Mouse (Mus musculus): ENCODE data around the gene Nelfcd.
A peak's percentile ranks its signal among the peaks of the same experiment; 100 is the strongest.

Nelfcd gene

GRCm38 (mm10) chr2:174415731-174416310 is at the start of gene Nelfcd:
Nelfcd (plus strand) TSS chr2:174415804.
- DNase-seq (ENCODE audit: low spot score), result peak; percentile 100

- DNase-seq (ENCODE audit: low spot score), result no peak
Observed at GRCm38 (mm10) chr2:174366571-174366970, 49.0 kb upstream of the Nelfcd start.

DNA sequence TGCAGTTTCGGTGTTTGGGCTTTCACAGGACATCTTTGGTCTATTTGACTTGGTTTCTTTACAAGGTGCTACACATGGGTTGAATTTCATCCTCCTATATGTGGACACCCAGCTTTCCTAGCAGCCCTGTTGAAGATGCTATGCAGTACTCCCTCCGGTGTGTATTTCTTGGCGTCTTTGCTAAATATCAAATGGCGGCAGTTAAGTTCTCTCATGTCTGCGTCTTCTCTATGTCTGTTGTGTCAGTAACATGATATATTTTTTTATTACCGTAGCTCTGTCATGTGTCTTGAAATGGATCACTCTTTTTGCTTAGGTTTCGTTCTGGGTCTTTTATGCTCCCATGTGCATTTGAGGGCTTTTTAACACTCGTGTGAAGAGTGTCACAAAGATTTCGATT is 34.6 kb upstream of the Nelfcd start:
- no peak for DNase-seq (ENCODE audit: low spot score)

DNA sequence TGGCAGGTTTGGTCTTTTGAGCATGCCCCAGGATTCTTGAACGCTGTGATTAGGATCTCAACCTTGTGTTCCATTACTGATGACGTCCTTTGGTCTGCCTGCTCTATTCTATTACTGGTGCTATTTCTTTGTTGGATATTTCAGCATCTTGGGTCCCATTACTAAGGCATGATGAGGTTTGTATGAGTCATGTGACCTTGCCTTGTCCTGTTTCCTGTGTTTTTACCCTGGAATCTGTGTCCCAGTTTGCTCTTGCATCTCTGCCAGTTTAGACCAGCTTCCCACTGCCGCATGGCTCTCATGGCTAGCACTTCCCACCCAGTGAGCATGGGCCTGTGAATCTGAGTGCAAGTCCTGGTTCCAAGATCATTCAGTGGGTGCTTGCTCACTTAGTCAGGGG is 23.7 kb upstream of the Nelfcd start:
- no peak for DNase-seq (ENCODE audit: low spot score)

DNA sequence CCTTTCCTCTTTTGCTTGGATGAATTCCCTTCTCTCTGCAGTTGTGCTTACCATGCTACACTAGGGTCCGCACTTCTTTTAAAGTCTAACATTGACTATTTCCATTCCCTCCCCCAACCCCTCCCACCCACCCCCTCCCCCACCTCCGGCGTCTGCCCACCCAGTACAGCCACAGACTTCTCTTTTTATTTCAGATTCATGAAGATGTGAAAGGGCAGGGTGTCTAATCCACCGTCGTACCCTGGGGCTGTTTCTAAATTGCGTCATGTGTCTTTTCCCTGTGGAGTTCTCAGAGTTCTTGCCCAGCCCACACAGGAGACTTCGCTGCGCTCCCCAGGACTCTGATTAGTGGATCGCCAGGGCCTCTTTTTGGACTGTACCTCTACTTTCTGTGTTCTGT is 23.1 kb upstream of the Nelfcd start:
- no peak for DNase-seq (ENCODE audit: low spot score)

DNA sequence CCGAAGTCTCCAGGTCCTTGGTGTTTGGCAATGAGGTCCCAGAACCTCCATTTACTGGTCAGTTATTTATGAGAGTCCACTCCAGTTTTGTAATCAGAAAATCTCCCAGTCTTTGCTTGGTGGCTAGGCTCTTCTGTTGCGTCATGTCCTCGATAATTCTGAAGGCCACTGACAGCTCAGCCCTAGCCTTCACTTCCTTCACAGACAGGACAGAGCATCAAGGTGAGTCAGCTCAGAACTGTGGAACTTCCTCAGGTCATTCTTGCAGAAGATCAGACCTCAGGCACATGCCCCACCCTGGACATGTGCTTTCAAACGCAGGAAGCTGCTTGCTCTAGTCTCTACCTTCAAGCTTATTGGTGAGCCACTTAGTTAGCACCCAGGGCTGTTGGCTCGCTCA is 22.2 kb upstream of the Nelfcd start:
- no peak for DNase-seq (ENCODE audit: low spot score)

- DNase-seq (ENCODE audit: low spot score), result no peak
Observed at GRCm38 (mm10) chr2:174396643-174397042, 19.0 kb upstream of the Nelfcd start.

GRCm38 (mm10) chr2:174397065-174397464 is 18.5 kb upstream of the Nelfcd start:
- no peak for DNase-seq (ENCODE audit: low spot score)

DNA sequence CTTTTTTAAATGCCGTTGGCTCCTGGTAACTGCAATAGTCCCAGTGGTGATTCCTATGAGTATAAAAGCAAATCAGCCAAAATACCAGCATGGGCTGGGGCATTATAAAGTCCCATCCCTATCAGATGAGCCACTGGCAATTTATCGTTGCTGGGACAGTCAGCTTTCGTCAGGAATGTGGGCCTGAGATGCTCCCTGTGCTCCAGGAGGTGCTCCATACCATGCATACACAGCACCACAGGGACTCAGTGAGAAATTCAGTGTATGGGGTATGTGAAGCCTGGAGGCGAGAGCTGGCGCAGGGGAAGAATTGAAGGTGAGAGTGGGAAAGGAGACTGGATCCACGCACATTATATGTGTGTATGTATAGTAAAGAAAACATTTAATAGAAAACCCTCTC is 17.7 kb upstream of the Nelfcd start:
- no peak for DNase-seq (ENCODE audit: low spot score)

- DNase-seq (ENCODE audit: low spot score), result no peak
Observed at GRCm38 (mm10) chr2:174400396-174400795, 15.2 kb upstream of the Nelfcd start.

- DNase-seq (ENCODE audit: low spot score), result no peak
Observed at GRCm38 (mm10) chr2:174410222-174410621, 5.4 kb upstream of the Nelfcd start.

- no peak for DNase-seq (ENCODE audit: low spot score)
Observed at GRCm38 (mm10) chr2:174413127-174413526, 2.5 kb upstream of the Nelfcd start.

- DNase-seq (ENCODE audit: low spot score), result no peak
Observed at GRCm38 (mm10) chr2:174415001-174415730, 438 bp upstream of the Nelfcd start.

GRCm38 (mm10) chr2:174421107-174421506 is 5.5 kb downstream of the Nelfcd start:
- no peak for DNase-seq (ENCODE audit: low spot score)

DNA sequence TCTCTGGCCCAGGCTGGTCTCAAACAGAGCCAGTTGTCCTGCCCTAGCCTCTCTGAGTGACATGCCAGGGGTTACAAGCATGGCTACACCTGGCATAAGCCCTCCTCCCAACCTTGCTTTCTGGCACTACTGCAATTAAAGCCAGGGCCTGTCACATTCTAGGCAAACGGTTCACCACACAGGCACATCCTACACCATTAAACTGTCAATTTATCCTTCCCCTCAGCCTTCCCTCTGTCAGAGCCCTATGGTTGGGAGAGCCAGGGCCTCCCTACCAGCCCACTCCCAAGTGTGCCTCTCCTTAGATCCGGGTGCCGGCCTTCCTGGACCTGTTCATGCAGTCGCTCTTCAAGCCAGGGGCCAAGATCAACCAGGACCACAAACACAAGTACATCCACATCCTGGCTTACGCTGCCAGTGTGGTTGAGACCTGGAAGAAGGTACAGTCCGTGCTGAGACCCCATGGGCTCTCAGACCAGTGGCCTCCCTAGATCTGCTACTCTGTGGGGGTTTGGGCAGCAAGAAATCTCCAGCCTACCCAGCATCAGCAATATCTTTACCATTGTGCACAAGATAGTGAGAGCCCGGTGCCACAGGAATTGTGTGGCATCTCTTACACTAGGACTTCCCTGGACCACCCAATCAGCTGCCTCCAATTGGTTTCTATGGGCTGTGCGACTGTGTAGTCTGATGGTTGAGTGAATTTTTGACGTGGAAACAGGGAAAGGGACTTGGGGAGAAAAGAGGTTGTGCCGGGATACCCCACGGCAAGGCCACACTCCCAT is 8.9 kb downstream of the Nelfcd start:
- DNase-seq (ENCODE audit: low spot score), result no peak

DNA sequence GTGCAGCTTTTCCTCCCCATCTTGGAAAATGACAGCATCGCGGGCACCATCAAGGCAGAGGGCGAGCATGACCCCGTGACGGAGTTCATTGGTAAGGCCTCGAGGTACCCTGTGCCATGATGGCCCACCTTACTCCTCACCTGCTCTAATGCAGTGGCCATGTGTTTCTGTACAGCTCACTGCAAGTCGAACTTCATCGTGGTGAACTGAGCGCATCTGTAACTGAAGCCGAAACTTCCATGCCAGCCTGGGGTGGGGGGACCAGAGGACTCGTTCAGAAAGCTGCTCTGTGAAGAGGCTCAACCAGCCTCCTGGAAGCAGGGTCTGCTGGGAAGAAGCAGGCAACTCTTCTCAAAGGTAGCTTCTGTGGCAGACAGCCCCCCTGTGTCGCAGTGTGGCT is 11.3 kb downstream of the Nelfcd start:
- no peak for DNase-seq (ENCODE audit: low spot score)

GRCm38 (mm10) chr2:174428076-174428835 is 12.7 kb downstream of the Nelfcd start:
- DNase-seq (ENCODE audit: low spot score), result no peak

DNA sequence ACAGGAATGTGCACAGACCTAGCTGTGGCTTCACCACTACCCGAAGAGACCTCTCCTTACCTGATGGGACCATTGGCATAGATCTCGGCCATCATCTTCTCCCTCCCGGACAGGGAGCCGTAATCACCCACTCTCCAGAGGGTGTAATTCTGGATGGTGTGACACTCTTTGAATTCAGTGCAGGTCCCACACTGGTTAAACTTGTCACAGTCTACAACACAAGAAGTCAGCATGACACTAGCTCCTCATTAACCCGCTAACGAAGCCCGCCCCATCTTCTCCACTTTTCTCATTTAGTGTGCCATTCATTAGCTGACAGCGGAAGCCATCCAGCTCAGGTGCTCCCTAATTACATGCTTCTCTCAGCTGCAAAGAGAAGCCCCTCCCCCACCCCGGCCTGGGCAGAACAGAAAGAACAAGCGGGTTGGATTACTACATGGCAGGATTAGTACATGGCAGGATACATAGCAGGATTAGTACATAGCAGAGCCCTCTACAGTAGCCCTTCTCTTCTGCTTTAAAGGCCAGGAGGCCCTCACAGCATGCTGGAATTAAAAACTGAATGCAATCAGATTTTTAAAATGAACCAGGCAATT is 13.5 kb downstream of the Nelfcd start:
- DNase-seq (ENCODE audit: low spot score), result no peak

- no peak for DNase-seq (ENCODE audit: low spot score)
Observed at GRCm38 (mm10) chr2:174434943-174435342, 19.3 kb downstream of the Nelfcd start.

DNA sequence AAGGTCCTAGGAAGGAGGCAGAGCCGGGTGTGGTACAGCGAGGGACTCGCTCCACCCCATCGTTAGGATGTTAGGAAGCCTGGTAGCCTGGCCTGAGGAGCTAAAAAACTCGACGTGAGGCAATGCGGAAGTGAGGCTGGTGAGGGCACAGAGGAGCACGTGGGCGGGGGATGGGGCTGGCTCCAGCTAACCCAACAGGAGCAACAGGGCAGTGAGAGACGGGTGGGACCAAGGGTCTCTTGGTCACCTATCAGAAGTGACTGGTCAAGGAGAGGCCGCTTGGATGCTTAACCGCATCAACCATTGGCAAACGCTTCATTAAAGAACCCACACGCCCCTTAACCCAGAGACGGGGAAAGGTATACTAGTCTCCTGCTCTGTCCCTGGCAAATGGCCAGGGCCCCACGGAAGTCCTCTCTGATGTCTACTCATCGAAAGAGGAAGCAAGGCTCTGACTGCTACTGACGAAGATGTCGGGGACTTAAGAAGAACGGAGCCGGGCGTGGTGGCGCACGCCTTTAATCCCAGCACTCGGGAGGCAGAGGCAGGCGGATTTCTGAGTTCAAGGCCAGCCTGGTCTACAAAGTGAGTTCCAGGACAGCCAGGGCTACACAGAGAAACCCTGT is 20.6 kb downstream of the Nelfcd start:
- no peak for DNase-seq (ENCODE audit: low spot score)

DNA sequence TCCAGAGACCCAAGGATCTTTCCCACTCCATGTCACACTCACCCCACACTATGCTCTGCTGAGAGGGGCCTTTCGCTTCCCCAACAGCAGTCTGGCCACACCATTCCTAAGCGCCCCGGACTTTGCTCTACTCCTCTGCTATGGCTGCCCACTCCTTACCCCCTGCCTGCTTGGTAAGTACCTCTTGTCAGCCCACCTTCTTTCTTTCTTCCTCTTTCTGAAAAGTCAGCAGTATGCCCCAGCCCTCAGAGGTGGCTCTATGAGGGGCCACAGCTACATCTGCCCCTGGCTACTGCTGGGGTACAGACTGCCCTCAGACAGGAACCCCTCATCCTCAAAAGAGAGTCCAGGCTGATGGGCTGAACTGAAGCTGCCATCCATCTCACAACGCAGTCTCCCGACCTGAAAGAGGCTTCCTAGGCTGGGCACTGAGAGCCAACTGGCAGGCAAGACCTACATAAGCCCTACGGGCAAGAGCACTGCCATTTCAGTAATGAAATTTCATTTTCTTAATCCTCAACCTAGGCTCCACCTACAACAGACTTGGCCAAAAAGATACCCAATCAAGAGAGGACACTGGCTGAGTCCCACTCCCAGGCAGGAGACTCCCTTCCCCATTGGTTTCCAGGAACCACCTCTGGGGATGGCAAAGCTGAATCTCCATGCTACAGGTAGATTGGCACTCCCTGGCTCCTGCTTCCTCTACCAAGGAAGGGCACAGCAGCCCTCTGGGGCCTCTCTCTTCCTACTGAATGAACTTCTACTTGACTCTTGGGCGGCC is 21.5 kb downstream of the Nelfcd start:
- DNase-seq (ENCODE audit: low spot score), result no peak
